Mouse (Mus musculus) left cerebral cortex, adult 2 months (tissue): ENCODE data around the gene Os9. TPM values are rescaled to one million over a fixed set of nuclear protein-coding genes. Genes with fewer than 3 reads are reported as not detected.
A peak's percentile ranks its signal among the peaks of the same experiment; 100 is the strongest.
"Not testable (repeated sequence)": the region's sequence is repeated elsewhere in the genome, so short reads cannot be mapped to it uniquely, and the experiment has no call there.

Source experiments
- DNase-seq, 2 experiments: peaks; one replicate each; pipeline ENCODE4 v3.0.0; 2021 to 2022; ENCODE audit warnings: low spot score in 2 of 2, mixed read lengths in 1 of 2; ENCODE audit errors: extremely low spot score in 1 of 2
- H3K27ac ChIP-seq: fragments of 200-600 bp; 2 replicates; pipeline ENCODE4 v1.8.1; 2022
- H3K4me3 ChIP-seq: fragments of 200-600 bp; 2 replicates; pipeline ENCODE4 v1.8.1; 2022
- CTCF ChIP-seq: fragments of 200-600 bp; IDR thresholded peaks from 2 replicates; pipeline ENCODE4 v1.8.1; 2022; ENCODE audit warnings: antibody characterized with exemption, mild to moderate bottlenecking, moderate library complexity
- intact Hi-C: fragments of 180-260 bp; cut with DNase I; formaldehyde crosslinking; loops from one replicate; pipeline ENCODE4 v1.15.1; 2025
- long read RNA-seq, 2 experiments: library from polyadenylated mRNA; stranded (forward); transcript quantifications; one replicate each; pipeline ENCODE4 v2.0.0; 2021; ENCODE audit warnings: borderline mapping rate in 2 of 2
- total RNA-seq, 2 experiments: library from RNA; stranded (reverse); gene quantifications; 2 replicates each; pipeline ENCODE4 v1.2.3; 2021

Os9 gene
- 100 to 1,000 TPM; 109 to 114 TPM for total RNA-seq
- long read RNA-seq, experiment 1, transcript Os9-202 (15 exons, 2,627 nt) = minor isoform, 75 of 249 reads
- long read RNA-seq, experiment 1, transcript Os9-201 (14 exons, 2,458 nt) = major isoform, 147 of 249 reads
- long read RNA-seq, experiment 1, partial matches to known transcripts = 8 of 249 reads
- long read RNA-seq, experiment 1, other reads (novel, unspliced or antisense) = 19 of 249 reads
- long read RNA-seq, experiment 2, transcript Os9-201 (14 exons, 2,458 nt) = major isoform, 84 of 165 reads
- long read RNA-seq, experiment 2, transcript Os9-202 (15 exons, 2,627 nt) = minor isoform, 60 of 165 reads
- long read RNA-seq, experiment 2, partial matches to known transcripts = 7 of 165 reads
- long read RNA-seq, experiment 2, other reads (novel, unspliced or antisense) = 14 of 165 reads

GRCm38 (mm10) chr10:127121066-127121477, at the start of gene Os9:
TSS of gene Os9 (minus strand) at chr10:127121131.
- intact Hi-C loops = loop anchor here (5.0 kb wide), 1 partner anchor 191 kb away; the partner anchor contains the start of gene Mars
- Histone ChIP-seq H3K4me3 (peak within 1 kb of the TSS; percentile 91), H3K27ac (peak within 1 kb of the TSS; percentile 86)
- no peak; the same call in 1 of the 2 replicates for TF ChIP-seq CTCF
- DNase-seq = peak; percentile 93 to 95

- Histone ChIP-seq H3K4me3 (no peak overlapping the region), H3K27ac (no peak overlapping the region)
- no peak; the same call in none of the 2 replicates for TF ChIP-seq CTCF
- DNase-seq = peak; percentile 33 to 40
- intact Hi-C loops = no loop called here
These were observed 49.1 kb upstream of the Os9 start for GRCm38 (mm10) chr10:127170002-127170401.

GRCm38 (mm10) chr10:127167614-127168192, 46.8 kb upstream of the Os9 start:
- peak overlapping the region; percentile 8; the same call in 1 of the 2 replicates for H3K27ac ChIP-seq
- H3K4me3 ChIP-seq = peak overlapping the region; percentile 62; the same call in 1 of the 2 replicates
- TF ChIP-seq CTCF = no peak
- peak in 1 of 2 experiments; percentile 26 for DNase-seq
- intact Hi-C loops = loop anchor here (2.0 kb wide), 1 partner anchor 23 kb away; the partner anchor contains the start of gene Arhgef25

GRCm38 (mm10) chr10:127166771-127167613, 46.1 kb upstream of the Os9 start:
- Histone ChIP-seq H3K4me3 (peak overlapping the region; percentile 62), H3K27ac (peak overlapping the region; percentile 95)
- TF ChIP-seq CTCF = no peak
- DNase-seq = no peak
- intact Hi-C loops = loop anchor here (2.0 kb wide), 1 partner anchor 24 kb away; the partner anchor contains the start of gene Arhgef25

- peak overlapping the region; percentile 62 for H3K4me3 ChIP-seq
- peak overlapping the region; percentile 95 for H3K27ac ChIP-seq
- TF ChIP-seq CTCF = no peak
- no peak for DNase-seq
- intact Hi-C loops = loop anchor here (2.0 kb wide), 1 partner anchor 24 kb away; the partner anchor contains the start of gene Arhgef25
These were observed 45.4 kb upstream of the Os9 start for GRCm38 (mm10) chr10:127166404-127166715.

- intact Hi-C loops = loop anchor here (1.0 to 2.0 kb wide), 2 partner anchors 25 to 43 kb away; partner anchors contain the start of gene Arhgef25
- Histone ChIP-seq H3K4me3 (peak overlapping the region; percentile 62), H3K27ac (peak overlapping the region; percentile 95)
- no peak for TF ChIP-seq CTCF
- DNase-seq = no peak
These were observed 44.9 kb upstream of the Os9 start for GRCm38 (mm10) chr10:127165654-127166403.

GRCm38 (mm10) chr10:127165354-127165653, 44.4 kb upstream of the Os9 start:
- TF ChIP-seq CTCF = no peak
- no peak for DNase-seq
- Histone ChIP-seq H3K27ac (peak overlapping the region; percentile 95), H3K4me3 (peak overlapping the region; percentile 62)
- intact Hi-C loops = loop anchor here (1.0 kb wide), 1 partner anchor 42 kb away; no protein-coding TSS in a partner anchor

- Histone ChIP-seq H3K27ac (peak within 1 kb of the TSS; percentile 95), H3K4me3 (peak within 1 kb of the TSS; percentile 62)
- peak; percentile 82 to 84 for DNase-seq
- intact Hi-C loops = loop anchor here (1.0 kb wide), 1 partner anchor 41 kb away; no protein-coding TSS in a partner anchor
- peak; percentile 96 for TF ChIP-seq CTCF
These were observed 43.9 kb upstream of the Os9 start, which contains the start of gene B4galnt1 for GRCm38 (mm10) chr10:127164631-127165353. TSS of gene B4galnt1 (plus strand) at chr10:127165225.

GRCm38 (mm10) chr10:127164190-127164589, 43.3 kb upstream of the Os9 start:
- no peak for DNase-seq
- Histone ChIP-seq H3K4me3 (peak overlapping the region; percentile 62), H3K27ac (peak overlapping the region; percentile 95)
- intact Hi-C loops = no loop called here
- no peak for TF ChIP-seq CTCF

GRCm38 (mm10) chr10:127162771-127163261, 41.9 kb upstream of the Os9 start:
- intact Hi-C loops, H3K4me3 ChIP-seq, DNase-seq: not testable (repeated sequence)
- H3K27ac ChIP-seq = peak overlapping the region; percentile 95
